Mouse (Mus musculus) naive thymus-derived CD4-positive, alpha-beta T cell, adult 2 months (primary cell): Measurements from ENCODE around the gene Gm6096.

Source experiments
- DNase-seq: peaks from one replicate; pipeline ENCODE4 v3.0.0-alpha.2; 2011; ENCODE audit warnings: low read depth

Gm6096 gene

DNA sequence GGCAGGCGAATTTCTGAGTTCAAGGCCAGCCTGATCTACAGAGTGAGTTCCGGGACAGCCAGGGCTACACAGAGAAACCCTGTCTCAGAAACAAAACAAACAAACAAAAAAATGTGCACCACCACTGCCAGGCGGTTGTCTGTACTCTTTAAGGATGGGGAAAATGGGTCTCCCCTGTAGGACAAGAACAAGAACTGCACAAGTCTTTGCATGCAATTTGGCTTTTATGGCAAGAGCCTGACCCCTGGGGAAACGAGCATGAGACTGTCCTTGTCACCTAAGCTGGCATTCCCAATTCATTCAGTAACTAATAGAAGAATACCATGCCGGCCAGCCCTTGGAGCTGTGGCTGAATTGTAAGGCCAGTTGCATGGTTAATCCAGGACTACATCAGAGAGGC is 15.2 kb upstream of the Gm6096 start:
- DNase-seq = no peak

DNA sequence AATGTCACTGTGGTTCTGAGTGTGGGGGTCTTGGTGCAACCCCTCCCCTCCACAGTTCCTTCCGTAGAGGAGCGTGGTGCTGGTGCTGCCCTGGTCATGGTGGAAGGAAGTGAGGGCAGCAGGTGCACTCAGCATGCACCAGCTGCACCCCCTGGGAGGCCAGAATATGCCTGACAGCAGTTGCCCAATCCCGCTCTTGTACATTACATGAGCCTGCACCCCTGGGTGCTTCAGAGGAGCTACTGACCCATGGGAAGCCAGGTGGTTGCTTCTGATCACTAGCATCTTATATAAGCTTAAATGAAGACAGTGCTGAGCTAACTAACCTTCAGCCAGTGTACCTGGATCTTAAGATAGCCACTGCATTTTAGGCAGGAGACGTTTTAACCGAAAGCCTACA is 12.8 kb upstream of the Gm6096 start:
- DNase-seq = no peak

DNA sequence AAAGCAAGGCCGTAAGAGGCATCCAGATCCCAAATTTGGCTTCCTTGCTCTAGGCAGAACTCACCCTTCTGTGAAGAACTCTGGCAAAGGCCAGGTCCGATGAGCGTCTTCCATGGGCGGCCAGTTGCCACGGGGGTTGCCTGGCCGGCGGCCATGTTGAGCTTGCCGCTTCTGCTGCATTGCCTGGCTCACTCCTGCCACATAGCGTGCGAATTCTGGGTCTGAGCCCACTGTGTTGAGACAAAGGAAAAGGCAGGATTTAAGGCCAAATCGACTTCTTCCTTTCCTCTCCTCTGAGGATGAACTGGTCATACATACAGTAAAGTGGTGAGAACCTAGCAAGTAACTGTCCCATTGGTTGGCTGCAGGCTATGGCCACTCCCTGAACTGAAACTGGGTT is 8.7 kb upstream of the Gm6096 start:
- DNase-seq = no peak

DNA sequence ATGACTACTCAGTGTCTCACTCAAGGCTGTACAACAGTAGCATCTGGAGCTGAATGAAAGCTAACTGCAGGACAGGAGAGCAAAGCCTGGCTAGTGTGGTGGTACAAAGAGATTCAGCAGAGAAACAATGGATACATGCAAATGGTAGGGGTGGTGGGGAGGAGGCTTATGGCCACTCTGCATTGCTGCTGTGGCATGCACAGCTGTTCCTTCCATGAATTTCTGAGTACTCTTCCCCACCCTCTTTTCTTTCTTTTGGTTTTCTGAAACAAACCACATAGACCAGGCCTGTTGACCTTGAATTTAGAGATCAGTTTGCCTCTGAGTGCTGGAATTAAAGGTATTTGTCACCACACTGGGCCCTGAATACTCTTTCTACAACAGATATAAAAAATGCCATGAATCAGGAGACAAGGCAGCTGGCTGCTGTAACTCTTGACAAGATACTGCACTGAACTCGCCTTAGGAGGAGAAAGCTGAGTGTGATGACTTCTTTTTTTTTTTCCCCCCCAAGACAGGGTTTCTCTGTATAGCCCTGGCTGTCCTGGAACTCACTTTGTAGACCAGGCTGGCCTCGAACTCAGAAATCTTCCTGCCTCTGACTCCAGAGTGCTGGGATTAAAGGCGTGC is 3.9 kb upstream of the Gm6096 start:
- DNase-seq = no peak

DNA sequence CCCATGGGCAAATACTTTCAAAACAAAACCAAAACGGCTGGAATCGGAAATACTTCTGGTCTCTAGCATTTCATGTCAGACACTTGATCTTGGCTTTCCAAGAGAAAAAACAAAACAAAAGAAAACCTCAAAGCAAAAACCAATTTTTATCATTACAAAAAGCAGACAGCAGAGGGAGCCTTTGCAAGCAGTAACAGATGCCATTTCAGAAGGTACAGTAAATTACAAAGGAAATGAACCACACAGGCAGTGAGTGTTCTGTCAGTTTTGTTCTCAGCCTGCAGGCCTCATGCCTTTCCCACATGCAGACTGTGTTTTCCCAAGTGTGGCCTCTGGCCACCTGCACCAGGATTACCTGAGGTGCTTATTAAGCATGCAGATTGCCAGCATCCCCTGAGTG is 1.2 kb downstream of the Gm6096 start:
- peak; percentile 73 for DNase-seq

DNA sequence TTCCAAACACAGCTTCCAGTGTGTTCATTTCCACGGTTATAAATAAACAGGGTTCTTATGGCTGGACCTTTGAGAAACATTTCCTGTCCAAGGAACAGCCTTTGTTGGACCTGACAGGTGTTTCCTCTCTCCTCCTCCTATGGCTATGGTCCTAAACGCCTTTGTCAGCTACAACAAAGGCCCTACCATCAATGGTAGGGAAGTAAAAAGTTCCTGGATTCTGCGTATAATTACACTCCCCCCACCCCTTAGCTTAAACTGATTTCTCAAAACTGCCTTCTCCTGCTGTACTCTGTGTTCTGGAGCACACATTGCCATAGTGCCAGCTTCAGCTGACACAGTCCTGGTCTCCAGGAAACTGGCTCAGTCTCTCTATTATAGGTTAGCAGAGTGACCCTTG is 4.3 kb downstream of the Gm6096 start:
- no peak for DNase-seq

DNA sequence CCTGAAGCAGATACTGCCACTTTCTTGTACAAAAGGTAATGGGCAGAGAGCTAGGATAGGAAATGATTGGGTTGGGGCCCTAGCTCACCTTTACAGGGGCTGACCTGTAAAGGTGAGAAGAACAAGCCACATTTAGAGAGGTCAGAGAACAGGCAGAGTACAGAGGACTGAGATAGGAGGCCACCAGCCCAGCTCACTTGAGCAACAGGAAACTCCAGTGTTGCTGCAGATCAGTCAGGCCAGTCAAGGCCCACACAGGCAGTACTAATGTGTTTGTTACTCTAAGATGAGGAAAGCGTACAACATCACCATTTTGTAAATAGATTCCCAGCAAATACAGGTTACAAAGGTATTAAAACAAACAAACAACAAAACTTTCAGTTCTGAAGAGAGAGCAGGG is 5.1 kb downstream of the Gm6096 start:
- DNase-seq = no peak

DNA sequence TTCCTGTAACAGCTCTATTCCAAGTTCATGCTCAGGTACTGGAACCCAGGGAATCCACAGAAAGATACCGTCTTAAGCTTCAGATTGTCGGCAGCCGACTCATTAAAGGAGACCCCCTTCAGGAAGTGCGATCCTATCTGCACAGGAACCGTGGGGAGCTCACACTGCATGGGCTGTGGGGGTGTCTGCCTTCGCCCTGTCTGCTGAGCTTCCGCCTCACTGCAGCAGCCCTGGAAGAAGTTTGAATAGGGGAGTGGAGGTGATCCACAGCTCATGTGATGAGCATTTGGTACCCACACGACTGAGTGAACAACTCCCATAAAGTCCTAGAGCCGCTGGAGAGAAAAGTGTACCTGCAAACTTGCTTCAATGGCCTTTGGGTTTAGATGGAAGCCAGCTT is 6.4 kb downstream of the Gm6096 start:
- DNase-seq = no peak

DNA sequence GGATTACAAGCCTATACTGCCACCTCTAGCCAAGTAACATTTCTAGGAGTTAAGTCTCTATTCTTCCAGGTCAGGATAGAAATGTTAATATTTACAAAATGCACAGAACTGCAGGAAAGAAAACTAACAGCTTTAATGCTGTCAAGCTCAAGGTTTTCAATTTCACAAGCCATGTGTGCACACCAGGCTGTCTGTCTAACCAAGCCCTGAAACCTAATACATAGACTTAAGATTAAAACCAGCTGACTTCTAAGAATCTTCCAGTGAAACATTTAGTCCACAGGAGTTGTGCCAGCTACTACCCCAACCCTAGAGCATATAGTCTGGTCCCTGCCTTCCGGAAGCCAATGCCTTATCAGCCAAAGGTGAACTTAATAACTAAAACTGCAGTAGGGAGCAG is 7.6 kb downstream of the Gm6096 start:
- no peak for DNase-seq

DNA sequence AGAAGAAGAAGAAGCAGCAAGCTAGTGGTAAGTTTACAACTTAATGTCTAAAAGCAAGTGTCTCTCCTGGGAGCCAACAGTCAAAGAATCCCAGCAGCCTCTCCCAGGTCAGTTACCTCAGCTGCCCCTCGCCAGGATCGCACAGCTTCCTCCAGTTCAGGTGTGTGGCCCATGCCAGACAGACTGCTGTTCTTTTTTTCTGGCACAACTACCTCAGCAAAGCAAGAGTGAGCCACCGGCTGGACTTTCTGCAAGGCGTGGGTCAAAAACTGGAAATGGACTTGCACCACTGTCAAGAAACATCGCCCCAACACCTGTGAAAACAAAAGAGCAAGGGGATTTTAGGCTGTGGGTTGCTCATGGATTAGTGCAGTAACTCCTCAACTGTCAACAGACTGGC is 12.6 kb downstream of the Gm6096 start:
- no peak for DNase-seq

DNA sequence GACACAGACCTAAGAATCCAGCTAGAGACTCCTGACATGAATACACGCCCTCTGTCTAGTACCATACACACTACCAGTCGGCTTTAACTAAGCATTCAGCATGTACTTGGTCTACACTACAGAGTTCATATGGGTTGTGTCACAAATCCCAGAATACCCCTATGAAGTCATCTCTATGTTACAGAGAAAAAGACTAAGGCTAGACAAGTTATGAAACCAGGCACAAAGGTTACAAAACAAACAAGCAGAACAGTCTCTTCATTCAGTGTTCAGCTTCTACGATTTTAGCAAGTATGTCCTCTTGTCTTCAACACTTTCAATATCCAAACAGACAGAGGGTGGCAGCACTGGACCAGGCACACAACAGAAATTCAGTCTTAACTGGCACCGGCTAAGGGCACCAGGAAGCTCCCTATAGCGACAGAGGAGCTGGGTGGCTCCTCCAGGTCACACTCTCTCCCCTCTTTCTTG is 15.1 kb downstream of the Gm6096 start:
- peak; percentile 70 for DNase-seq

DNA sequence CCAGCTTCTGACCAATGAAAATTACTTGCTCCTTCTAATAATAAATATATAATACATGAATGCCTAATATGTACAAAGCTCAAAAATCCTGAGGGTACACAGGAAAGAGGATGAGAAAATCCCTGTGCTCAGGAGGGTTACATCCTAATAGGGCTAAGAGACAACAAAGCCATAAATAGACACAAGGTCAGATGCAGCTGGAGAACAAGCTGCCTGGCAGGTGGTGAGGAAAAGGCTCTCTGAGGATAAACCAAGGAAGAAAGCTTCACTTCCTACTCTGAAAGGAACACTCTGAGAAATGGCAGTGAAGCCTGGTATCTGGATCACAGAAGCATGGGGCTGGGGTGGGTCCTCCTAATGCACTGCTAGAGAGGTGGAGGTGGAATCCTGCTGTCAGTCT is 15.6 kb downstream of the Gm6096 start:
- DNase-seq = no peak

DNA sequence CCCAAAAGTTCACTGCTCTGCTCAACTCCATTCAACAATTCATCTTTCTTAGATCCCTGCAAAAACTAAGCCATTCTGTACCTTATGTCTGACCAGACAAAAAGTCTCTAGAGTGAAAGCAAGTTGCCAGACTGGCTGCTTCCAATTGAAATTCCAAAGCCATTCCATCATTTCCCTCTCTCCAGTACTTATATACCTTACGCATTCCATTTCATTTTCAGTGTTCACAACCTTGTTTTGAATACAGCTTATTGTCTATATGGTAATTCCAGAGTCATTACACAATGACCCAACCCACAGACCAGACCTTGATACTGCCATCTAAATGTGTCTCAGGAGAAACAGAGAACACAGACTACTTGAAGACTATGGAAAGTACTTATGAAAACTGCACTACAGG is 17.6 kb downstream of the Gm6096 start:
- DNase-seq = no peak

DNA sequence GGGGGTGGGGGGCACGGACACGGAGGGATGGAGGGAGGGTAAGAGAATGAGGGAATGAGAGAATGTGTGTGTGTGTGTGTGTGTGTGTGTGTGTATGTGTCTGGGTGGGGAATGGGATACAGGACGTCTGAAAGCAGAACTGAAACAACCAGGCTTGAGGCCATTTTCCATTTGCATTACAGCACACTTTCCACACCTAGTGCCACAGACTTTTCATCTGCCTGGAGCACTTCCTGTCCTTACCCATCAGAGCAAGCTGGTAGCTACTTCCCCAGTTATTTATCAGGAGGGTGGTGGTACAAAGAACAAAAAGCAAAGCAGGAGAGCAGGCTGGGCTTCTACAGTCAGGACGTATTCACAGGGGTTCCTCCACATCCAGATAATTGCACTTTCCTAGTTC is 21.6 kb downstream of the Gm6096 start:
- no peak for DNase-seq

DNA sequence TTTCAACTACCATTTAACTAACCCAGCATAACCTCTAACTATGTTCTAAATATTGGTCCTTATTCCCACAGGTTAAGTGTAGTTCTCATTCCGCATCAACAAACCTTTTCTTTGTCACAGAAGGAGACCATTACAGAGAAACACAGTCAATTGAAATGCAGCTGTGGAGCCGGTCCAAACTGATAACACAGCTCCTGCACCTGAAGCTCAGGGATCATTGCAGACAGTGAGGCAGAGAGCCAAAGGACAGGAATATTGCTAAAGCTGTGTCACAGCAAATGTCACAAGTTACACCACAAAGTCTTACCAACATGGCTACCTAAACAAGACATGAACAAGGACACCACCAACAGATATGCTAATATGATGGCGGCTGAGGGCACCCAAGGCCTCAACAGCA is 25.2 kb downstream of the Gm6096 start:
- DNase-seq = no peak

DNA sequence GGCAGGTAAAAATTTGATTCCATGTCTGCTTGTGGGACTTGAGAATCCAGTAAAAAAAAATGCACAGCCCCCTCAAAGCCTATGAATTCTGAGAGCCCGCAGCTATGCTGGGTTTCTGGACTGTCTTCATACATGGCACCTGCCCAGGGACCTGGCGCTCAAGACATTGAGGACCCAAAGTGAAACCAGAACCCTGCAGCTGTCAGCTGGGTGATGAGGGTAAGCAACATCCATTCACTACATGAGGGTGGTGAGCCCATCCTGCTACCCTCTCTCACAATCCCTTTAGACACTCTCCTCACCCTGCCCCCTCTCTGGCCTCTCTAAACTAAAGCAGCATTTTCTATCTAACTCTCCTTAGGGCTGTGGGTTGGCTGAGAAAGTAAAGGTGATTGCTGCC is 26.8 kb downstream of the Gm6096 start:
- no peak for DNase-seq

DNA sequence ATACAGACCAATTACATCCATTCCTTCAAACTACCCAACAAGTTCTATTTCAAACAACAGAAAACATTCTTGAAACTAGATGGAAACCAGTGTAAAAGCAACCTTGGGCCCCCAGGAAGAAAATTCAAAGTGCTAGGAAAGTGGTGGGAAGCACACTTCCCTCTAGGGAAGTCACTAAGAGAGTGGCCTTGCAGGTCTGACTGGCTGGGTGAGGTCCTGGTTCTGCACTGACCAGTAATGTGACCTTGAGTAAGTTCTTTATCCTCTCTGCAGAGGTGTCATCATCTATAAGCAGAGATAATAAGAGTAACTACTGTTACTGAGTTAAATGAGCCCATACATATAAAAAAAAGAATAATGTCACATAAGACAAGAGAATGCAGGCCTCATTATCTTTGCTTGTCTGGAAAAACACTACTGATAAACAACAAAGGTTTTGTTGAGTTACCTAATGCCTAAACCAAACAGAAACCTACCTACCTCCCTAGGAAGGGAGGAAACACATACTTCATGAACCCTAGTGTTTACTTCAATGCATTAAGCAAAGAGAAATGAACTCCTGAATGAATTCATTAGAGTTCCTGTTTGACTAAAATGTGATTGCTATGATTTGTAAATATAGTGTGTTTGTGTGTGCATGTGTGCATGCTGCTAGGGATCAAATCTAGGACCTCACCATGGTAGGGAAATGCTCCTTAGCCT is 39.8 kb downstream of the Gm6096 start:
- no peak for DNase-seq

DNA sequence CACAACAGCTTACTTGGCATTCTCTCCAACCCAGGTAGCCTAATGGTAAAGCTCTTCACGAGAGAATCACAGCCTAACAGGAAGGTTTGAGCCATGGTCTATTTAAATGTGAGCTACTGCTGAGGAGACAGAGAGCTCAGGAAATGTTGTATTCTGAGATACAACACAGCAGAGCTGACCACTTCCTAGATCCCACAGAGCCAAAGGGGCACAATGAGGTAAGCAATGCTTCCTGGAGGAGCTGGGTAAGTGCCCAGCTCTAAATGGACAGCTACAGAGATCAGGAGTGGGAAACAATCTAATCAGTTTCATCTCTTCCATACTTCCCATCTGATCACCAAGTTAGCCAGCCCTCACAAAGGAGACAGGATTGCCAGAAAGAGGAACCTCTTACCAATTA is 40.4 kb downstream of the Gm6096 start:
- no peak for DNase-seq

DNA sequence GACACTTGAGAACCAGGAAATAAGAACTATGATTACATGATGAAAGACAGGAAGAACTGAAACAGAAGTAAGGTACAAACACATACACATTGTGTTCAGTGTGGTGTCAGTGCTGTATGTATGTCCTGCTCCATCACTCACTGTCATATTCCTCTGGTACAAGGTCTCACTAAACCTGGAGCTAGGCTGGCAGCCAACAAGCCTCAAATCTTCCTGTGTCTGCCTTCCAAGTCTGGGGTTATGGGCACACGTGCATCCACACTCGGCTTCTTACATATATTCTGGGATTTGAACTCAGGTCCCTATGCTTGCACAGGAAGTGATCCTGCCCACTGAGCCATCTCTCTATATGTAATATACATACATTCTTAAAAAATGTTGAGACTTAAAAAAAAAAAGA is 41.8 kb downstream of the Gm6096 start:
- DNase-seq = no peak

DNA sequence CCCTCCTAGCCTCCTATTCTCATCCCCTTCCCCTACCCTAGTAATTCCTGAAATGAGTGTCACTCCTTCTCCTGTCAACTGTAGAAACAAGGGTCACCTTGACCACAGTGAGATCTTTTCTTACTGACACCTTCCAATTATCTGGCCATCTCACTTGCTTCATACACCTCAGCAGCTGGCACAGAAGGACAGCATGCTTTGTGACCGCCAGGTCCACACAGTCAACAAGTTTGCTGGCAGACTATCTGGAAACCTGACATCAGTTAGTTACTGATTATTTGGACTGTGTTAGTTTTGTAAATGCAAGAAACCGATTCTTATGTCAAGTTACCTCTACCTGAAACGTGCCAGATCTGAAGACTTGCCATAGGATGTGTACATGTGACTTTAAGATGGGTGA is 45.3 kb downstream of the Gm6096 start:
- no peak for DNase-seq

DNA sequence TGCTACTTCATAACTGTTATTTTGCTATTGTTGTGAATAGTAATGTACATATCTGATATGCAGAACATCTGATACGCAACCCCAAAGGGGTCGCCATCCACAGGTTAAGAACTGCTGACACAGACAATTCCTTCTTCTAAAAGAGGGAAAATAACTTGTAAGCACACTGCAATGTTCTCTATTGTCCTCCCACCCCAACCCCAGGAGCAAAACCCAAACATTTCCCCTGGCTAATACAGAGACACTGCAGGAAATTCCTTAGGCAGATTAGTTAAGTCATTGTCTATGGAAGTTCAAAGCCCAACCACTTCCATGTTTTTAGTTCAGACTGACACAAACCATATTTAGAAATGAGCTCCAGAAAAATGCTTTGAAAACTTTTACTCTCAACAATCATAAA is 48.0 kb downstream of the Gm6096 start:
- DNase-seq = no peak
